Mouse (Mus musculus) testis, postnatal 10 days (tissue): ENCODE measurements around the gene Steap2.
"Not testable (repeated sequence)": the region's sequence is repeated elsewhere in the genome, so short reads cannot be mapped to it uniquely, and the experiment has no call there.

Experiments
- DNase-seq: peaks from one replicate; pipeline ENCODE4 v3.0.0; 2021; ENCODE audit warnings: low spot score

The Steap2 gene

GRCm38 (mm10) chr5:5693956-5694653, at the start of gene Steap2:
Gene Steap2, minus strand, starts transcription at chr5:5694578.
- DNase-seq, result peak; percentile 71

DNA sequence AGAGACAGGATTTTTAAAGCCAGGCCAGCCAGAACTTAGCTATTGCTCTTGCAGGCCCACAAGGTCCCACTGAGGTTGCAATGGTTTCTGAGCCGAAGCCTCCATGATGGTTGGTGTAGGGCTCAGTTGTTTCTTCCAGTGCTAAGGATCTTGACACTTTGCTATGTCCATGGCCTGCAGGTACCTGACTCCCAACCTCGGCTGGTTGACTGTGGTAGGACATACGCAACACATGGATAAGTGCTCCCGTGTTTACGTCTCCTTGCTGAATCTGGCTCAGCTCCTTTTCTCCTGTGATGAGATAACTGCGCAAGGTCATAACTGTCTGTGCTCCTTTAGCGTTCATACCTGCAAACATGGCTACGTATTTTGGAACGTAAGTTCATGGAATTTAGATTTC, 40.1 kb upstream of the Steap2 start:
- no peak for DNase-seq

DNA sequence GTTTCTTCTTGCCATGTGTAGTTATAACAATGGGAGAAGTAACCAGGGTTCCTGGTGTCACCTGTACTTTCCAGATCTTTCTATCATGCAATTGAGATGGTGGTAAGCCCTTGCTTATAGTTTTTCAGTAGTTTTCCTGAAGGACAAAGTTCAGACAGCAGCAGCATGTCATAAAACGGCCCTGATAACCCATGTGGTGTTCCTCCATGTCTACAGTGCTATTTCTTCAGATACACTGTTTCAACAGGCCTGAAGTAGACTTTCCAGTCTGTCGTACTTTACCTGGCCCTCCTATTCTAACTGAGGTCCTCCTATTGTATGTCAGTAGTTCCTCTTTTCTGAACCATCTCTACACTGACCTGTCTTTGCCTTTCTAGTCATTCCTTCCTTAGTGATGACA, 38.5 kb upstream of the Steap2 start:
- DNase-seq, result no peak

- no peak for DNase-seq
Measured at GRCm38 (mm10) chr5:5732208-5732607, 37.8 kb upstream of the Steap2 start.

- no peak for DNase-seq
Measured at GRCm38 (mm10) chr5:5729904-5730303, 35.5 kb upstream of the Steap2 start.

- no peak for DNase-seq
Measured at GRCm38 (mm10) chr5:5722217-5722616, 27.8 kb upstream of the Steap2 start.

DNA sequence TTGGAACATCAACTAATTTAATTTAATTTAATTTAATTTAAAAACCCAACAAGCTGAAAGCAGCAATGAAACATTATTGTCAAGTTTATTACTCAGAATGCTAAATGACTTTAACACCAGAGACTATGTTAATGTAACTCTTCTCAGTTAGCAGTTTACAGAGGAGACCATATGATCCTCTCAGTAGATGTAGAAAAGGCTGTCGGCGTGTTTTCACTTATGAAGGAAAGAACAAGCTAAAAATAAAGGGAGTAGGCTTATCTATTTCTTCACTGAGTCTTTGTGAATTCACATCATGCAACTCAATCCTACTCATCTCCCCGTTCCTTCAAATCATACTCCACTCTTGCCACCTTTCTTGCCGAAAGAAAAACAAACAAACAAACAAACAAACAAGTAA, 16.7 kb upstream of the Steap2 start:
- DNase-seq, result no peak

DNA sequence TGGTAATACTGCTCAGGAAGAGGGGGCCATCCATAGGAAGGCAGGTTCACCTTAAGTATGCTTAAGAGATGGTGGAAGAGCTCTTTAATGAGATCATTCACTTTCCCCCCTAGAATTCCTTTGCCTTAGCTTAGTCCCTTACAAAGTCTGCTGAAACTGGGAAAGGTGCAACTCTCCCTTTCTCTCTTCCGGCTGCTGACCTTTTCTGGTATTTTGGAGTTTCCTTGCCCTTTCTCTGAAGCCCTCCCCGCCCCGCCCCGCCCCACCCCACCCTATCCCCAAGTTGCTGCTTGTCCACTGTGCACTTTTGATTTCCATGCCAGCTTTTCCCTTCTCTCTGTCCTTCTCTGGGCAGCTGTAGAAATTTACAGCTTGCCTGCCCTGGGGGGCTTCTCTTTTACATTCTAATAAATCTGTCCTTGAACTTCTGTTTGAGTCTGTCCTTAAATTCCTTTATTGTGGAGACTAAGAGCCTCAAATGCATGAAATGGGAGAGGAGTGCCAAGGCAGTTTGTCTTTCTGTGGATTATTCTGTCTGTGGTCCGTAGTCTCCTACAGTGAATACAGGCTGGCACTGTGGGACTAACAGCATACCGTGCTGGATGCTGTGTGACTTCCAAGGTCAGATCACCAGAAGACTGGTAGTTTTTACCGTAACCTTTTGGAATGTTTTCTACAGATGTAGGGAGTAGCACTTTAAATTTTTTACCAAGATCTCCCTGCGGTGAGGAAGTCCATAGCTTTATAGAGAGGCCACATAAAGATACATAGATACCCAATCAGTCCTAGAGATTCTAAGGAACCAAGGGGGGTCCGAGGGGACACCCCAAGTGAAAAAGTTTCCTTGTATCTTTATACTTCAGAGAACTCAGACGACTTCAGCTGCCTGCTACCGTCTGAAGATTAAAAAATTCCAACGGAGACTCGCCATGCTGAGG, 13.2 kb upstream of the Steap2 start:
- no peak for DNase-seq

DNA sequence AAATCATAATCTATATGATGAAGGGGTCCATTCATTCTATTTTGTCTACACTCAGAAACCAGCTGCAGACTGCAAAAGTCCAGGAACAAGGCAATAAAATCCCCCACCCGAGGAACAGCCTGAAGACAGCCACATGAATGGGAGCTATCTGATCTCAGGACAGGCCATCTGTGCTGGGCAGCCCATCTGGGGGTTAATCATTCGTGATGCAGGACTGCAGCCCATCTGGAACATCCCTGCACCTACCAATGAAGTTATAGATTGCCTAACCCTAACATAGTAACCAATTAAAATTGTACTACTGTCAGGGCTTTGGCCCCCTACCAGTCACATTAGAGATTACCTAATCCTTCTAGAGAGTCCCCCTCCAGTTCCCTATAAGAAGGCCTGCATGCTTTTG, 10.6 kb upstream of the Steap2 start:
- no peak for DNase-seq

- DNase-seq, result no peak
Measured at GRCm38 (mm10) chr5:5700386-5700785, 6.0 kb upstream of the Steap2 start.

DNA sequence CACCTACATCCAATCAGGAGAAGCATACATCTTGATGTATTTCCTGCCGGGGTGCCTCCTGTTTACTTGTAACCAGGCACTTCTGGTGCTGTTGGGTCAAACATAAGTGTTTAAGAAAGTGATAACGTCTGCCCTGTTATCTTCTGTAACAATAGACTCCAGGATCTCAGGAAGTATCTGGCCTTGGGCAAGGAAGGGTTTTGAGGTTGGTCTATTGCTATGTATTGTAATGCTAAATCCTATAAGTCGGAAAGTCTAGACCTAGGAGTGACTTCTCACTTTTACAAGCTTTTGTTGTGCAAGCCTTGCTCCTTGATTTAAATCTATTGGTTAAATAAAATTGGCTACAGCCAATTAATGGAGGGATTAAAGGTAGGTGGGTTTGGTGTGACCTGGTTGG, 4.5 kb upstream of the Steap2 start:
- DNase-seq, result no peak

DNA sequence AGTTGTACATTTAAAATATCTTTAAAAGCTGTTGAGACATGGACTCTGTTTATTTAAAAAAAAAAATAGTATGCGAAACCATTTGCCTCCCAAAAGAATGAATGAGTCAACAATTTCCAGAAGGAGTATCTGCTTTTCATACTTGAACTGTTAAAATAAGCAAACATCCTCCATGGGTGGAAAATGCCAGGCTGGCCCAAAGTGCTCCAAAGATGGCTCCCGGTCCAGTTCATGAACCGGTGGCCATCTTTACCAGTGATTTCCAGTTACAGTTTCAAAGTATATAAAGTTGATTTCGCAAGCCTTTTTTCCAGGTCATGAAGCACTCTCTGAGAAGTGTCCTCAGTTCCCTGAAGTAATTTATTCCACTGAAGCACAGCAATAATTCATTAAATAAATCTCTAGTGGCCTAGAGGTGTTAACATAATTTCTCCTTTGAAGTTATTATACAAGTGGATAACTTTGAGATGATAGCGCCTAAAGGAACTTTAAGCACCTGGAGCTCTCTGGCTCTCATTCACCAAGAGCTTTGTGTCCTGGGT, 1.1 kb upstream of the Steap2 start:
- DNase-seq, result no peak

GRCm38 (mm10) chr5:5693541-5693955, 830 bp downstream of the Steap2 start:
- DNase-seq, result no peak

- DNase-seq, result no peak
Measured at GRCm38 (mm10) chr5:5692167-5692738, 2.1 kb downstream of the Steap2 start.

GRCm38 (mm10) chr5:5688945-5689540, 5.3 kb downstream of the Steap2 start:
- no peak for DNase-seq

GRCm38 (mm10) chr5:5688228-5688627, 6.2 kb downstream of the Steap2 start:
- DNase-seq, result no peak

GRCm38 (mm10) chr5:5686973-5687372, 7.4 kb downstream of the Steap2 start:
- no peak for DNase-seq

GRCm38 (mm10) chr5:5684946-5685345, 9.4 kb downstream of the Steap2 start:
- not testable (repeated sequence) for DNase-seq

- DNase-seq, result no peak
Measured at GRCm38 (mm10) chr5:5683292-5683691, 11.1 kb downstream of the Steap2 start.

- DNase-seq, result no peak
Measured at GRCm38 (mm10) chr5:5679459-5679858, 14.9 kb downstream of the Steap2 start.

DNA sequence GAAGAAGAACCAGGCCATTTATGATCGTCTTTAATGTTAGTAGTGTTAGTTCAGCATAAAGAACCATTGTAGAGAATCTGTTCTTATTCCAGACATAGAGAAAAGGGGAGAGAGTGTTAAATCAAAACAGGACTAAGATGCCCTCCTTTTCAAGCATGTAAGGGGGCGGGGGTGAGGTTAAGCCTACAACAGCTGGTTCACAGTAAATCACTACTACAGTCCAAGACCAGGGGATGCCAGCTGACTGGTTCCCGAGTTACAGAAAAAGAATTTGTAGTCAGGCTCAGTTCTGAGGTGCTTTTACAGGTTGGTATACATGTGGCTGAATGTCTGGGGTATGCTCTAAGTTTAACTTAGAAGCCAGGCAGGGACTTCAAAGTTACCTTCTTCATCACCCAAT, 18.3 kb downstream of the Steap2 start:
- DNase-seq, result no peak

DNA sequence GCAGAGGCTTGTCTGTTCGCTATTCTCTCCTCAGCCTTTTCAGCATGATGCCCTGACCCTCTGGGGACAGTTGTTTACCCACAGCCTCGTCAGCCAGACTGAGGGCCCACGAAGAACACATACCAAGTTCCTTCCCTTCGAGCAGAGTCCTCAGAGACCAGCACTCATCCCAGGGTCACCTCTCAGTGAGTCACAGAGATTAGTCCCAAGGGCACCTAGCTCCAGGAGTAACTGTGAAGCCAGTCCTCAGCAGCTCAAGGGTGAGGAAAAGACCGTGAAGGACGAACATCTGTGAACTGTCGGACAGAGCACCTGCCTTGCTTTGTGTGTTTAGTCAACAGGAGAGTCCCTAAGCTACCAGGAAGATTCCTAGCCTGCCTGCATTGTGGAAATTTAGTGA, 25.5 kb downstream of the Steap2 start:
- DNase-seq, result no peak
